Mouse (Mus musculus): ENCODE data around the gene Pmfbp1.

DNA sequence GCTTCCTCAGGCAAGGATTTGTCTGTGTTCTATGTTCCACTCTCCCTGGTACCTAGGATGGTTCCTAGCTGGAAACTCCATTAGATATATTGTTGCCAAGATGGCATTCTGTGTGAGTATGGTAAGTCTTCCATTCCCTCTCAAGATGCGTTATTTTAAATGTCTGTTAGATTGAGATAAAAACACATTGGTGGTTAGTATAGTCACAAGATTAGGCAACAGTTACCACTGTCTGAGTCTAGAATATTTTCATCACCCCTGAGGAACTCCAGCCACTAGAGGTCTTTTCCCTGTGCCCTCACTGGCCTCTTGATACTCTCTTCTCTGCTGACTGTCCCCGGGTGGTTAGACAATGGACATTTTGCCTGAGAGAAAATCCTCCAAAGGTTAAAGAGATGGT lies 30.2 kb downstream of the Pmfbp1 start:
- TF ChIP-seq ELF1 (IDR thresholded peaks at IDR 0.05; ENCODE audit: low read depth, low read length) = no peak
- no peak for TF ChIP-seq HCFC1 (IDR thresholded peaks at IDR 0.05; ENCODE audit: low read depth, low read length)
- no peak for TF ChIP-seq TBP (conservative IDR thresholded peaks at IDR 0.05; ENCODE audit: low read depth, low read length)
- TF ChIP-seq CTCF (conservative IDR thresholded peaks at IDR 0.05 in 1 of 2, IDR thresholded peaks at IDR 0.05 in 1 of 2; ENCODE audit: low read depth in 2 of 2, low read length in 2 of 2) = no peak
- TF ChIP-seq IRF4 (IDR thresholded peaks at IDR 0.05; ENCODE audit: low read depth, low read length) = no peak
- TF ChIP-seq POLR2A (IDR thresholded peaks at IDR 0.05; ENCODE audit: low read depth, low read length) = no peak
- no peak for TF ChIP-seq E2F4 (IDR thresholded peaks at IDR 0.05; ENCODE audit: insufficient replicate concordance, low read depth, low read length)
- no peak for TF ChIP-seq MEF2A (IDR thresholded peaks at IDR 0.05; ENCODE audit: borderline replicate concordance, low read depth, low read length)
- TF ChIP-seq EP300 (IDR thresholded peaks at IDR 0.05; ENCODE audit: low read length) = no peak
- TF ChIP-seq SMC3 (IDR thresholded peaks at IDR 0.05; ENCODE audit: low read depth, low read length) = no peak
- no peak for TF ChIP-seq ZC3H11A (IDR thresholded peaks at IDR 0.05; ENCODE audit: low read depth, low read length)
- TF ChIP-seq ZMIZ1 (IDR thresholded peaks at IDR 0.05; ENCODE audit: low read depth, low read length) = no peak
- TF ChIP-seq USF1 (IDR thresholded peaks at IDR 0.05; ENCODE audit: low read depth, low read length) = no peak
